Mouse (Mus musculus) left cerebral cortex, postnatal 10 days (tissue): ENCODE measurements at regions not wholly inside any gene's neighbourhood (a gene's known extent, or its start where the extent isn't known, plus 50 kb on each side); places are given as distances from the start of the nearest gene placed in this dataset.

Source experiments
- DNase-seq, 2 experiments: peaks; one replicate each; pipeline ENCODE4 v3.0.0; 2021 to 2022; ENCODE audit warnings: low spot score in 2 of 2, mixed read lengths in 1 of 2; ENCODE audit errors: extremely low spot score in 1 of 2
- intact Hi-C: fragments of 180-260 bp; cut with DNase I; formaldehyde crosslinking; loops from one replicate; pipeline ENCODE4 v1.15.1; 2025

DNA sequence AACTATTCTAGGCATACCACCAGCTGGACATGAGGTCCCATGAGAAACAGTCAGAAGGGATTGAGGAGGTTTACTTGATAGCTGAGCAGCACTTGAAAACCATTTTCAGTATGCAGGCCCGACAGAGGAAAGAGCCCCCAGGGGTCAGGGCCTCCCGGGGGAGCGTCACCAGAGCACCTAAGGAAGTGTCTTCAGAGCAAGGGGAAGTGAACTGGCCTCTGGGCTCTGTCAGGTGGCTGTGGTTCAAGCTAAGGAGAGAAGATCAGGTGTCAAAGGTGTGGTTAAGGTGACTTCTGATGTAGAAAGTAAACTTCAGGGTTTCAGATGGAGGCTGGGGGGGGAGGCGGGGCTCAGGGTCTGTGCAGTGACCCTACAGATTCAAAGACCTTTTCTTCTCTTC, 57.3 kb downstream of the Bhlhe40 start:
- DNase-seq = no peak
- intact Hi-C loops = no loop called here

DNA sequence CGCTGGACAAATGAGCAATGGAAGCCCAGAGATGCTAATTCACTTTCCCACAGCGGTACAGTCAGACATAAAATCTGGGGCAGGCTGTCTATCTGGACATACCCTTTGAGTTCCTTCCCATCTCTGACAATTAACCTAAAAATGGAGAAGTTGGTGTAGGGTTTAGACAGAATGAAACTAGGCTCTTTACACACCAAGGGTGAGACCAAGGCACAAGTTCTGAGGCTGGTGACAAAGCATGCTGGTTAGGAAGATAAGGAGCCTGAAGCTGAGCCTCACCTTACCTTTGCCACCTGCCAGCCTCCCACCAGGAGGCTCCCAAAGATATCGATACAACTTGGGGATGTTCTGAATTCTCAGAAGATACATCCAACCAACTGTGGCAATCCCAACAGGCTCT, 58.5 kb downstream of the Bhlhe40 start:
- intact Hi-C loops = no loop called here
- no peak for DNase-seq

DNA sequence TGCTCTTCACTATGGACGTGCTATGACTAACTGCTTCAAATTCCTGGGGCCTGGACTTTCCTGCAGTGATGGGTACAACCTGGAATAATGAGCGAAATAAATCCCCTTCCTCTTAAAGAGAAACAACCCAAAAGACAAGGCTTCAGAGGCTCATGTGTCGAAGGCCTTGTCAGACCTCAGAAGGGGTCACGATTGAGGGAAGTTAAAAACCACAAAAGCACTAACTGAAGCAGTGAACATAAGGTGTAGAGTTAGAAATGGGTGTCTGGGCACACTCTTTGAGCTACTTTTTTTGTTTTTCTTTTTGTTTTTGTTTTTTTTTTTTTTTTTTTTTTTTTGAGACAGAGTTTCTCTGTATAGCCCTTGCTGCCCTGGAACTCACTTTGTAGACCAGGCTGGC, 59.5 kb downstream of the Bhlhe40 start:
- intact Hi-C loops = no loop called here
- no peak for DNase-seq

DNA sequence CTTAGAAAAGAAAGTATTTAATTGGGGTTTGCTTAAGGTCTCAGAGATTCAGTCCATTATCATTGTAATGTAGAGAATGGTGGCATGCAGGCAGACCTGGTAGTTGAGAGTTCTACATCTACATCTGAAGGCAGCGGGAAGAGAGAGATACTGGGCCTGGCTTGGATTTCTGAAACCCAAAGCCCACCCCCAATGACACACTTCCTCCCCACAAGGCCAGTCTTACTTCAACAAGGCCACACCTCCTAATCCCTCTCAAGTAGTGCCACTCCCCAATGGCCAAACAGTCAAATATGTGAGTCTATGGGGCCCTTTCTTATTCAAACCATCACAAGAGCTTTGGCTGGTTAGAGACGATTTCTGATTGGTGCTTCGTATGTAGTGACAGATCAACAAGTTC, 60.5 kb downstream of the Bhlhe40 start:
- no peak for DNase-seq
- intact Hi-C loops = no loop called here

DNA sequence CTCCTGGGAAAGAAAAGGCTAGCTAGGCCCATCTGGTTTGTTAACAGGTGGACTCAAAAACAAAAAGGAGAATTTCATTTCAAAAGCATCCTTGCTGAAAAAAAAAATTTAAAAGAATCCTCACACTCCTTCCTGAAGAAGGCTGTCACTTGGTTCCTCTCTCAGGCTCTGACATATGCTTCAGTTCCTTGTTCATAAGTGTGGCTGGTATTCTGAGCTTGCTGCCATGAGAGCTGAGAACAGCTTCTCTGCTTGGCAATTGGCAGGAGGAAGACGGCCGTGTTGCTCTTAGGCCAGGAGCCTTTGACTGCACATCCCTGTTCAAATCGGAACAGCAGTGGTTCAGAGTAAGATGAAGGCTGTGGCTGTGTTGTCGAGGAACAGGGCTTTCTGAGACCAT, 61.1 kb downstream of the Bhlhe40 start:
- peak in 1 of 2 experiments; percentile 13 for DNase-seq
- intact Hi-C loops = no loop called here

DNA sequence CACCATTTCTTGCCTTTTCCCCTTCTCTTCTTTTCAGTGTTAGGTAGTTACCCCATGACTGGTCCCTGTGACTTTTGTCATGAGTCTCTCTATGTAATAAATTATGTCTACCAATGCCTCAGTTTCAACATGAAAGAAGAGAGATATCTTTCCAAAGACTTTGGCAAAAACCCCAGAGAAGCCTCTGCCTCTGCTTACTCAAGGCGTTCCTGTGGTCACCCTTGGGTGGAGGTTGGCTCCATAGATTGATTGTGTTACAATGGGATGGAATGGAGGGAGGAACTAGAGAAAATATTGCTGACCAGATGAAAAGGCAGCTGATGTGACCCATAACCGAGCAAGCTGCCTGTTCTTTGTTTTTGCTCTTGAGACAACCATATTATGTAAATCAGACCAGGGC, 59.7 kb upstream of the Arl8b start:
- no peak for DNase-seq
- intact Hi-C loops = no loop called here

DNA sequence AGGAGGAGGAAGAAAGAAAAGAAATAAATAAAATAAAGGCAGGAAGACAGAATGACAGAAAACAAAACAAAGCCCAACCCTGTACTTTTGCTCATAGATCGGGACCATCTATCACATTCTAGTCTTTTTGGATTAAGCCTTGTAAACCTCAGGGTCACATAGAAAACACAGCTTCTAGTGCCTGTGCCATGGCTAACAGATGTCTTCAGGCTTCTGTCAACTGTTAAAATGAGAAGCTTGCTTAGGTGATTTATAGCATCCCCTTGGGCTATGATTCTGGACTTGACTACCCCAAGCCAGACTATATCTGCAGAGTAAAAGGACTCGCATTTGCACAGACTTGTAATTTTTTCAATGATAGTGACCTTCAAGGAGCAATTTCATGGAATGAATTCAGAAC, 59.1 kb upstream of the Arl8b start:
- intact Hi-C loops = no loop called here
- no peak for DNase-seq

DNA sequence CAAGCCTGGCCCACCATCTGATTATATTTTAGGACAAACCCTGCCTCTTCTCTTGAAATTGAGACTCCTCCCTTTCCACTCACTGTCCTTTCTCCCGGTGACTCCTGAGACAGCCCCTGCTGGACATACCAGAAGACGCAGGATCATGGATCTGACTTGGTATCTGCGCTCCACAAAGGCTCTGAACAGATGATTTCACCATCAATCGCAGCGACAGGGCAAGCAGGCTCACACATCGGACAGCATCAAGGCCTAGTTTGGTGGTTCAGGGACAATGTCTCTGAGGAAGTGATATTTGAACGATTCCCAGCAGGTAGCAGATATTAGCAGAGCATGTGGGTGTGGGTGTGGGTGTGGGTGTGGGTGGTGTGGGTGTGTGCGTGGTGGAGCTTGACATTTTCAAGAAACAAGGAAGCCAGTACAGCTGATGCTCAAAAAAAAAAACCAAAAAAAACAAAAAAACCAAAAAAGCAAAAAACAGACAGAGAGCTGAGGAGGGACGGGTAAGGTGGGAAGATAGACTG, 51.7 kb upstream of the Arl8b start:
- no peak for DNase-seq
- intact Hi-C loops = loop anchor here (5.0 kb wide), 1 partner anchor 314 kb away; no protein-coding TSS in a partner anchor
